Mouse (Mus musculus) brain, embryonic 18.5 days (tissue): ENCODE measurements at regions not wholly inside any gene's neighbourhood (a gene's known extent, or its start where the extent isn't known, plus 50 kb on each side); places are given as distances from the start of the nearest gene placed in this dataset.
A peak's percentile ranks its signal among the peaks of the same experiment; 100 is the strongest.

Experiments used
- DNase-seq: peaks from one replicate; pipeline ENCODE4 v3.0.0-alpha.2; 2012; ENCODE audit warnings: low read depth, low spot score

DNA sequence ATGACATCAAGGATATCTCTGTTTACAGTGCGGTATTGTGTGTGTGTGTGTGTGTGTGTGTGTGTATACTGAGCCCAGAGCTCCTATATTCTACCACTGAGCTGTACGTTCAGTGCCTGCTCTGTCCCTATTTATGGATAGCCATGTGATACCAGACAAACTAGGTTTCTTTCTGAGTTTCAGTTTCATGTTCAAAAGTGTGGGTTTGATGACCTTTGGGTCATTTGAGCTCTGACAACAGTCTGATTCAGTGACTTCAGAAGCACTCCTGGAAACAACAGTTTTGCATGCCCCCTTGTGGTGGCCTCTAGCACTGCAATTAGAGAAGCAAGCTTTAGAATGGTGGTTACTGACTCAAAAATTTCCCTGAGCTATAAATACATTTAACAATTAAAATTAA is 50.9 kb upstream of the Tent2 start:
- DNase-seq: peak; percentile 18

GRCm38 (mm10) chr13:93248711-93249110 is 50.7 kb upstream of the Homer1 start:
- DNase-seq: no peak
